Mouse (Mus musculus) heart, adult 2 months (tissue): ENCODE measurements around the gene Irak2.

Source experiments
- CTCF ChIP-seq: fragments of 200-600 bp; IDR thresholded peaks from 2 replicates; pipeline ENCODE4 v1.8.1; 2022; ENCODE audit warnings: antibody characterized with exemption, mild to moderate bottlenecking, moderate library complexity
- POLR2A ChIP-seq: fragments of 200-500 bp; IDR thresholded peaks from 2 replicates; pipeline ENCODE4 v1.6.1; 2011; ENCODE audit warnings: mild to moderate bottlenecking, low read depth, low read length, control low read depth; ENCODE audit not compliant: insufficient read depth

- no peak for TF ChIP-seq CTCF
- TF ChIP-seq POLR2A: no peak
Observed at GRCm38 (mm10) chr6:113693377-113693776, 55.1 kb downstream of the Irak2 start.
